Mouse (Mus musculus): ENCODE data around the gene Lmcd1. TPM values are rescaled to one million over a fixed set of nuclear protein-coding genes. Genes with fewer than 3 reads are reported as not detected.

Lmcd1 gene
- polyA plus RNA-seq, 1 experiment from 2014 or later: 8.4 TPM

- Histone ChIP-seq H3K4me1 (replicated peaks; ENCODE audit: control insufficient read depth, insufficient read depth, low read length) (no peaks in the 10 kb centered on the region), H3K36me3 (ENCODE audit: control insufficient read depth, insufficient read depth, low read length) (no peaks in the 10 kb centered on the region), H3K9ac (ENCODE audit: low read depth, low read length) (no peak overlapping the region), H3K4me2 (replicated peaks; ENCODE audit: low read depth, low read length) (no peak overlapping the region), H3K27ac (ENCODE audit: low read depth, low read length) (no peak overlapping the region), H3K4me3 (ENCODE audit: low read depth, low read length) (no peak overlapping the region), H3K27me3 (ENCODE audit: control insufficient read depth, insufficient read depth, low read length) (no peaks in the 10 kb centered on the region), H3K9me3 (ENCODE audit: control insufficient read depth, low read length) (no peaks in the 10 kb centered on the region)
- ATAC-seq (ENCODE audit: low FRiP score) (no peak), DNase-seq (ENCODE audit: low spot score) (no peak)
- 91% methylated on average over 9 of the region's 9 CpGs for WGBS
Observed at GRCm38 (mm10) chr6:112379054-112379453, 105.5 kb downstream of the Lmcd1 start.

Other genes starting within 250 kb of the Lmcd1 start
- 0.17 and 0.45 TPM in 2 replicates for gene Ssu2, start 114.3 kb downstream of the Lmcd1 start, polyA plus RNA-seq (2014; fragmentation: Nextera tagmentation; extraction: Ambion mirVana)
- gene Cav3, start 185.7 kb downstream of the Lmcd1 start, polyA plus RNA-seq (2014; fragmentation: Nextera tagmentation; extraction: Ambion mirVana): 0.56 TPM in 1 of 2 replicates, not detected in the other
- gene Oxtr, start 216.2 kb downstream of the Lmcd1 start, polyA plus RNA-seq (2014; fragmentation: Nextera tagmentation; extraction: Ambion mirVana): 0.45 and 0.47 TPM in 2 replicates